Mouse (Mus musculus) bone marrow, adult 2 months (tissue): ENCODE data around the gene Avpi1.

Source experiments
- CTCF ChIP-seq: fragments of 200-500 bp; IDR thresholded peaks from 2 replicates; pipeline ENCODE4 v1.5.1; 2011; ENCODE audit warnings: low read length, control low read depth; ENCODE audit not compliant: control insufficient read depth, insufficient read depth
- POLR2A ChIP-seq: fragments of 200-500 bp; IDR thresholded peaks from 2 replicates; pipeline ENCODE4 v1.6.1; 2011; ENCODE audit warnings: low read depth, mild to moderate bottlenecking, control low read depth, low read length, borderline replicate concordance; ENCODE audit not compliant: control insufficient read depth

DNA sequence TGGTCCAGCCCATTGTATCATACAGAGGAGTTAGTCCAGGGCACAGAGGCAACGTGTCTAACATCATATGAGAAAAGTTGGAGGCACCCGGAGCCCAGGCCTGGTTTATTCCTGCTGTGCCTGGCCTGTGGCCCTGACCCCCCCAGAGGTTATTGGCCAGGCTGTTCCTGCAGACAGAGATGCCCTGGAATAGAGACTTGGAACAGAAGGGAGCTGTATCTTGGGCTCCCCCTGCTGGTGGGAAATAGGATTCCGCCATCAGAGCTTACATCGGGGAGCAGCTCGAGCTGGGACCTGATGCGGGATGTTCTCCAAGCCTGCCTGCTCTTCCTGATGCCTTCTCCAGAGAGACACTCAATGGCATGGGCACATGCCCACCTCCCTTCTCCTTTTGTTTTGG lies 23.1 kb upstream of the Avpi1 start:
- TF ChIP-seq CTCF = peak; percentile 81
- TF ChIP-seq POLR2A = no peak
